Mouse (Mus musculus) brain, embryonic 14.5 days (tissue): ENCODE measurements around the gene Trappc10.

Experiments used
- CTCF ChIP-seq: fragments of 200-500 bp; IDR thresholded peaks from 2 replicates; pipeline ENCODE4 v1.5.1; 2012; ENCODE audit warnings: inconsistent platforms, mild to moderate bottlenecking, moderate library complexity, borderline replicate concordance; ENCODE audit not compliant: insufficient read depth, insufficient read length; ENCODE audit errors: extremely low read depth
- POLR2A ChIP-seq: fragments of 200-500 bp; IDR thresholded peaks from 2 replicates; pipeline ENCODE4 v1.6.1; 2012; ENCODE audit warnings: mild to moderate bottlenecking, inconsistent platforms, borderline replicate concordance; ENCODE audit not compliant: poor library complexity, insufficient read depth, insufficient read length, severe bottlenecking; ENCODE audit errors: extremely low read depth

GRCm38 (mm10) chr10:78292381-78292780 is 47.9 kb upstream of the Trappc10 start:
- TF ChIP-seq POLR2A (no peak), CTCF (no peak)
